Mouse (Mus musculus): ENCODE results near the gene Plekha1. TPM values are rescaled to one million over a fixed set of nuclear protein-coding genes. Genes with fewer than 3 reads are reported as not detected.

Gene Plekha1
- total and polyA plus RNA-seq, 3 experiments, result 6.9 to 22.1 TPM; not detected in 1

- no peaks in the 10 kb centered on the region; a peak in 1 of 4 replicates for H3K27me3 ChIP-seq (ENCODE audit: control insufficient read depth in 1 of 2, insufficient read depth in 2 of 2, low read length in 2 of 2)
- TF ChIP-seq MAZ (IDR thresholded peaks at IDR 0.05; ENCODE audit: low read depth, low read length) (no peak), CHD2 (IDR thresholded peaks at IDR 0.05; ENCODE audit: low read length) (no peak), MXI1 (IDR thresholded peaks at IDR 0.05; ENCODE audit: low read depth, low read length) (no peak), TBP (IDR thresholded peaks at IDR 0.05; ENCODE audit: low read depth, low read length) (no peak), POLR2AphosphoS2 (IDR thresholded peaks at IDR 0.05; ENCODE audit: low read length) (no peak), ZKSCAN1 (IDR thresholded peaks at IDR 0.05; ENCODE audit: low read depth, low read length) (no peak), KAT2A (conservative IDR thresholded peaks at IDR 0.05; ENCODE audit: low read depth, low read length) (no peak), MYB (IDR thresholded peaks at IDR 0.05; ENCODE audit: low read depth, low read length) (no peak)
- H3K4me3 ChIP-seq (ENCODE audit: control insufficient read depth in 1 of 2, insufficient read depth in 1 of 2, low read depth in 2 of 2, low read length in 2 of 2), result no peak overlapping the region
- H3K4me1 ChIP-seq (ENCODE audit: control insufficient read depth in 1 of 2, insufficient read depth in 2 of 2, low read length in 2 of 2), result no peaks in the 10 kb centered on the region
- DNase-seq (ENCODE audit: low read depth, low spot score), result no peak
- no peaks in the 10 kb centered on the region for H3K36me3 ChIP-seq (ENCODE audit: control insufficient read depth in 1 of 2, insufficient read depth in 2 of 2, low read length in 2 of 2)
- H3K9me3 ChIP-seq (replicated peaks; ENCODE audit: insufficient read depth, low read length), result no peaks in the 10 kb centered on the region
- no peak overlapping the region for H3K9ac ChIP-seq (ENCODE audit: control insufficient read depth, low read depth, low read length, poor library complexity, severe bottlenecking)
- no peaks in the 10 kb centered on the region for H3K79me2 ChIP-seq (ENCODE audit: control insufficient read depth, insufficient read depth, low read length, poor library complexity)
- H3K27ac ChIP-seq (ENCODE audit: control insufficient read depth, low read depth, low read length), result no peak overlapping the region
Observed at GRCm38 (mm10) chr7:130866640-130867039, 1.1 kb downstream of the Plekha1 start.

- no peak for DNase-seq (ENCODE audit: low read depth, low spot score)
- TF ChIP-seq ETS1 (IDR thresholded peaks at IDR 0.05; ENCODE audit: low read depth, low read length), result no peak
- no peak for TF ChIP-seq MYB (IDR thresholded peaks at IDR 0.05; ENCODE audit: low read depth, low read length)
- no peak for TF ChIP-seq MXI1 (IDR thresholded peaks at IDR 0.05; ENCODE audit: low read depth, low read length)
- TF ChIP-seq RCOR1 (IDR thresholded peaks at IDR 0.05; ENCODE audit: low read depth, low read length), result no peak
- TF ChIP-seq SIN3A (IDR thresholded peaks at IDR 0.05; ENCODE audit: low read length), result no peak
- no peak for TF ChIP-seq ZC3H11A (IDR thresholded peaks at IDR 0.05; ENCODE audit: low read depth, low read length)
- TF ChIP-seq GATA1 (IDR thresholded peaks at IDR 0.05; ENCODE audit: low read depth, low read length), result no peak
- no peak for TF ChIP-seq MYC (IDR thresholded peaks at IDR 0.05; ENCODE audit: low read depth, low read length)
- no peak for TF ChIP-seq MAX (IDR thresholded peaks at IDR 0.05; ENCODE audit: low read length)
- TF ChIP-seq EP300 (IDR thresholded peaks at IDR 0.05; ENCODE audit: low read depth in 1 of 2, low read length in 2 of 2), result no peak
- TF ChIP-seq UBTF (IDR thresholded peaks at IDR 0.05; ENCODE audit: borderline replicate concordance, insufficient read depth, low read depth, low read length), result no peak
- TF ChIP-seq CHD1 (IDR thresholded peaks at IDR 0.05; ENCODE audit: low read depth, low read length), result no peak
- no peak for TF ChIP-seq POLR2AphosphoS5 (IDR thresholded peaks at IDR 0.05; ENCODE audit: borderline replicate concordance, low read depth, low read length)
- Histone ChIP-seq H3K9ac (ENCODE audit: control insufficient read depth, low read depth, low read length, poor library complexity, severe bottlenecking) (no peak overlapping the region), H3K9me3 (replicated peaks; ENCODE audit: insufficient read depth, low read length) (no peaks in the 10 kb centered on the region), H3K4me1 (ENCODE audit: control insufficient read depth in 1 of 2, insufficient read depth in 2 of 2, low read length in 2 of 2) (no peaks in the 10 kb centered on the region), H3K4me3 (ENCODE audit: control insufficient read depth in 1 of 2, insufficient read depth in 1 of 2, low read depth in 2 of 2, low read length in 2 of 2) (no peak overlapping the region), H3K36me3 (ENCODE audit: control insufficient read depth in 1 of 2, insufficient read depth in 2 of 2, low read length in 2 of 2) (no peaks in the 10 kb centered on the region), H3K79me2 (ENCODE audit: control insufficient read depth, insufficient read depth, low read length, poor library complexity) (no peaks in the 10 kb centered on the region), H3K27me3 (ENCODE audit: control insufficient read depth in 1 of 2, insufficient read depth in 2 of 2, low read length in 2 of 2) (no peaks in the 10 kb centered on the region; a peak in 1 of 4 replicates), H3K27ac (ENCODE audit: control insufficient read depth, low read depth, low read length) (no peak overlapping the region)
Observed at GRCm38 (mm10) chr7:130867256-130867655, 1.7 kb downstream of the Plekha1 start.

Data from MEL (cell line).